Mouse (Mus musculus): ENCODE data around the gene Ryr2. TPM values are rescaled to one million over a fixed set of nuclear protein-coding genes. Genes with fewer than 3 reads are reported as not detected.

Gene Ryr2
- polyA plus RNA-seq, 1 experiment from 2014 or later: 0.25 TPM

- Histone ChIP-seq H3K4me2 (no peak overlapping the region), H3K4me3 (ENCODE audit: low read depth, low read length) (no peak overlapping the region), H3K36me3 (ENCODE audit: control insufficient read depth, insufficient read depth, low read length) (no peaks in the 10 kb centered on the region), H3K9ac (ENCODE audit: low read length) (no peak overlapping the region), H3K4me1 (ENCODE audit: control insufficient read depth, insufficient read depth, low read length) (no peaks in the 10 kb centered on the region), H3K27ac (ENCODE audit: low read depth, low read length) (no peak overlapping the region), H3K27me3 (ENCODE audit: control insufficient read depth, insufficient read depth, low read length) (no peaks in the 10 kb centered on the region), H3K9me3 (ENCODE audit: control insufficient read depth, low read length) (no peaks in the 10 kb centered on the region)
- ATAC-seq (ENCODE audit: low FRiP score): no peak
- no peak for DNase-seq (ENCODE audit: low spot score, missing footprints)
- 80% methylated on average over 5 of the region's 5 CpGs for WGBS
Observed at GRCm38 (mm10) chr13:11790536-11790935, 316.2 kb downstream of the Ryr2 start.

GRCm38 (mm10) chr13:11782411-11783155, 324.2 kb downstream of the Ryr2 start:
- Histone ChIP-seq H3K27me3 (ENCODE audit: control insufficient read depth, insufficient read depth, low read length) (no peaks in the 10 kb centered on the region), H3K36me3 (ENCODE audit: control insufficient read depth, insufficient read depth, low read length) (no peaks in the 10 kb centered on the region), H3K4me3 (ENCODE audit: low read depth, low read length) (no peak overlapping the region), H3K4me2 (no peak overlapping the region), H3K9ac (ENCODE audit: low read length) (no peak overlapping the region), H3K9me3 (ENCODE audit: control insufficient read depth, low read length) (no peaks in the 10 kb centered on the region), H3K4me1 (ENCODE audit: control insufficient read depth, insufficient read depth, low read length) (no peaks in the 10 kb centered on the region), H3K27ac (ENCODE audit: low read depth, low read length) (no peak overlapping the region)
- 0 out of 2 replicates have a peak, but pooled peaks have one; percentile 19 for ATAC-seq (ENCODE audit: low FRiP score)
- 69% methylated on average over 3 of the region's 3 CpGs for WGBS
- DNase-seq (ENCODE audit: low spot score, missing footprints): no peak

GRCm38 (mm10) chr13:11781065-11781464, 325.7 kb downstream of the Ryr2 start:
- Histone ChIP-seq H3K27me3 (ENCODE audit: control insufficient read depth, insufficient read depth, low read length) (no peaks in the 10 kb centered on the region), H3K4me3 (ENCODE audit: low read depth, low read length) (no peak overlapping the region), H3K9ac (ENCODE audit: low read length) (no peak overlapping the region), H3K4me1 (ENCODE audit: control insufficient read depth, insufficient read depth, low read length) (no peaks in the 10 kb centered on the region), H3K36me3 (ENCODE audit: control insufficient read depth, insufficient read depth, low read length) (no peaks in the 10 kb centered on the region), H3K27ac (ENCODE audit: low read depth, low read length) (no peak overlapping the region), H3K9me3 (ENCODE audit: control insufficient read depth, low read length) (no peaks in the 10 kb centered on the region), H3K4me2 (no peak overlapping the region)
- ATAC-seq (ENCODE audit: low FRiP score): no peak
- no peak for DNase-seq (ENCODE audit: low spot score, missing footprints)
- 19% methylated on average over 2 of the region's 2 CpGs for WGBS

GRCm38 (mm10) chr13:11777726-11778125, 329.0 kb downstream of the Ryr2 start:
- Histone ChIP-seq H3K27ac (ENCODE audit: low read depth, low read length) (no peak overlapping the region), H3K27me3 (ENCODE audit: control insufficient read depth, insufficient read depth, low read length) (no peaks in the 10 kb centered on the region), H3K36me3 (ENCODE audit: control insufficient read depth, insufficient read depth, low read length) (no peaks in the 10 kb centered on the region), H3K4me2 (no peak overlapping the region), H3K9ac (ENCODE audit: low read length) (no peak overlapping the region), H3K4me3 (ENCODE audit: low read depth, low read length) (no peak overlapping the region), H3K9me3 (ENCODE audit: control insufficient read depth, low read length) (no peaks in the 10 kb centered on the region), H3K4me1 (ENCODE audit: control insufficient read depth, insufficient read depth, low read length) (no peaks in the 10 kb centered on the region)
- WGBS: 90% methylated on average over 6 of the region's 6 CpGs
- DNase-seq (ENCODE audit: low spot score, missing footprints) (no peak), ATAC-seq (ENCODE audit: low FRiP score) (no peak)

- Histone ChIP-seq H3K36me3 (ENCODE audit: control insufficient read depth, insufficient read depth, low read length) (no peaks in the 10 kb centered on the region), H3K27me3 (ENCODE audit: control insufficient read depth, insufficient read depth, low read length) (no peaks in the 10 kb centered on the region), H3K9ac (ENCODE audit: low read length) (no peak overlapping the region), H3K9me3 (ENCODE audit: control insufficient read depth, low read length) (no peaks in the 10 kb centered on the region), H3K4me2 (no peak overlapping the region), H3K4me3 (ENCODE audit: low read depth, low read length) (no peak overlapping the region), H3K27ac (ENCODE audit: low read depth, low read length) (no peak overlapping the region), H3K4me1 (ENCODE audit: control insufficient read depth, insufficient read depth, low read length) (no peaks in the 10 kb centered on the region)
- WGBS: 94% methylated on average over 8 of the region's 8 CpGs
- no peak for DNase-seq (ENCODE audit: low spot score, missing footprints)
- ATAC-seq (ENCODE audit: low FRiP score): no peak
Observed at GRCm38 (mm10) chr13:11772173-11772572, 334.6 kb downstream of the Ryr2 start.

GRCm38 (mm10) chr13:11766899-11767298, 339.8 kb downstream of the Ryr2 start:
- H3K27ac ChIP-seq (ENCODE audit: low read depth, low read length): no peak overlapping the region
- no peaks in the 10 kb centered on the region for H3K36me3 ChIP-seq (ENCODE audit: control insufficient read depth, insufficient read depth, low read length)
- H3K9me3 ChIP-seq (ENCODE audit: control insufficient read depth, low read length): no peaks in the 10 kb centered on the region
- H3K9ac ChIP-seq (ENCODE audit: low read length): no peak overlapping the region
- no peak overlapping the region for H3K4me2 ChIP-seq
- H3K27me3 ChIP-seq (ENCODE audit: control insufficient read depth, insufficient read depth, low read length): no peaks in the 10 kb centered on the region
- no peak for ATAC-seq (ENCODE audit: low FRiP score)
- 67% methylated on average over 1 of the region's 2 CpGs for WGBS
- H3K4me3 ChIP-seq (ENCODE audit: low read depth, low read length): no peak overlapping the region
- no peaks in the 10 kb centered on the region for H3K4me1 ChIP-seq (ENCODE audit: control insufficient read depth, insufficient read depth, low read length)
- no peak for DNase-seq (ENCODE audit: low spot score, missing footprints)

GRCm38 (mm10) chr13:11763925-11764324, 342.8 kb downstream of the Ryr2 start:
- ATAC-seq (ENCODE audit: low FRiP score) (no peak), DNase-seq (ENCODE audit: low spot score, missing footprints) (no peak)
- Histone ChIP-seq H3K27ac (ENCODE audit: low read depth, low read length) (no peak overlapping the region), H3K9ac (ENCODE audit: low read length) (no peak overlapping the region), H3K9me3 (ENCODE audit: control insufficient read depth, low read length) (no peaks in the 10 kb centered on the region), H3K4me2 (no peak overlapping the region), H3K4me3 (ENCODE audit: low read depth, low read length) (no peak overlapping the region), H3K27me3 (ENCODE audit: control insufficient read depth, insufficient read depth, low read length) (no peaks in the 10 kb centered on the region), H3K36me3 (ENCODE audit: control insufficient read depth, insufficient read depth, low read length) (no peaks in the 10 kb centered on the region), H3K4me1 (ENCODE audit: control insufficient read depth, insufficient read depth, low read length) (no peaks in the 10 kb centered on the region)
- WGBS: 87% methylated on average over 4 of the region's 4 CpGs

- DNase-seq (ENCODE audit: low spot score, missing footprints) (peak; percentile 84), ATAC-seq (ENCODE audit: low FRiP score) (peak; percentile 42; the same call in 1 of the 2 replicates)
- H3K4me1 ChIP-seq (ENCODE audit: control insufficient read depth, insufficient read depth, low read length): no peaks in the 10 kb centered on the region
- H3K27ac ChIP-seq (ENCODE audit: low read depth, low read length): no peak overlapping the region
- H3K36me3 ChIP-seq (ENCODE audit: control insufficient read depth, insufficient read depth, low read length): no peaks in the 10 kb centered on the region
- no peaks in the 10 kb centered on the region for H3K9me3 ChIP-seq (ENCODE audit: control insufficient read depth, low read length)
- no peak overlapping the region for H3K9ac ChIP-seq (ENCODE audit: low read length)
- WGBS: 87% methylated on average over 3 of the region's 3 CpGs
- no peak overlapping the region for H3K4me3 ChIP-seq (ENCODE audit: low read depth, low read length)
- no peaks in the 10 kb centered on the region for H3K27me3 ChIP-seq (ENCODE audit: control insufficient read depth, insufficient read depth, low read length)
- H3K4me2 ChIP-seq: no peak overlapping the region
Observed at GRCm38 (mm10) chr13:11763104-11763503, 343.6 kb downstream of the Ryr2 start.

- DNase-seq (ENCODE audit: low spot score, missing footprints): no peak
- H3K4me1 ChIP-seq (ENCODE audit: control insufficient read depth, insufficient read depth, low read length): no peaks in the 10 kb centered on the region
- no peak overlapping the region for H3K4me3 ChIP-seq (ENCODE audit: low read depth, low read length)
- H3K9me3 ChIP-seq (ENCODE audit: control insufficient read depth, low read length): no peaks in the 10 kb centered on the region
- no peak for ATAC-seq (ENCODE audit: low FRiP score)
- 57% methylated on average over 7 of the region's 7 CpGs for WGBS
- H3K36me3 ChIP-seq (ENCODE audit: control insufficient read depth, insufficient read depth, low read length): no peaks in the 10 kb centered on the region
- H3K4me2 ChIP-seq: no peak overlapping the region
- no peaks in the 10 kb centered on the region for H3K27me3 ChIP-seq (ENCODE audit: control insufficient read depth, insufficient read depth, low read length)
- no peak overlapping the region for H3K9ac ChIP-seq (ENCODE audit: low read length)
- no peak overlapping the region for H3K27ac ChIP-seq (ENCODE audit: low read depth, low read length)
Observed at GRCm38 (mm10) chr13:11757894-11758293, 348.9 kb downstream of the Ryr2 start.
